Mouse (Mus musculus): ENCODE results near the gene Gm9736. TPM values are rescaled to one million over a fixed set of nuclear protein-coding genes. Genes with fewer than 3 reads are reported as not detected.
"Not testable (repeated sequence)": the region's sequence is repeated elsewhere in the genome, so short reads cannot be mapped to it uniquely, and the experiment has no call there.

Gm9736 gene
- polyA plus RNA-seq (2012; rRNA removed): not detected in 2 replicates
- not detected in 2 replicates for polyA plus RNA-seq (2014; fragmentation: Nextera tagmentation; extraction: Ambion mirVana)

- not testable (repeated sequence) for H3K27ac ChIP-seq (replicated peaks; ENCODE audit: low read depth, low read length); H3K36me3 ChIP-seq (ENCODE audit: control insufficient read depth, insufficient read depth, low read length); H3K9me3 ChIP-seq (ENCODE audit: control insufficient read depth, low read length); ATAC-seq (ENCODE audit: low FRiP score, low read depth); H3K9ac ChIP-seq (ENCODE audit: low read depth, low read length, severe bottlenecking); H3K4me3 ChIP-seq (replicated peaks; ENCODE audit: low read length); H3K4me2 ChIP-seq (replicated peaks; ENCODE audit: low read depth, low read length, severe bottlenecking); H3K27me3 ChIP-seq (ENCODE audit: control insufficient read depth, insufficient read depth, low read length); DNase-seq (ENCODE audit: low spot score); H3K4me1 ChIP-seq (ENCODE audit: control insufficient read depth, insufficient read depth, low read length)
- 57% methylated on average over 1 of the region's 1 CpGs for WGBS
Observed at GRCm38 (mm10) chr10:77751254-77751653, at the start of gene Gm9736. Gene Gm9736 (minus strand): TSS chr10:77751354.

- peaks cover 6% of the 10 kb centered on the region; the same call in 1 of the 2 replicates for H3K4me1 ChIP-seq (ENCODE audit: control insufficient read depth, insufficient read depth, low read length)
- ATAC-seq (ENCODE audit: low FRiP score, low read depth) (peak; percentile 73), DNase-seq (ENCODE audit: low spot score) (no peak)
- no peak within 1 kb of the TSS for H3K4me3 ChIP-seq (replicated peaks; ENCODE audit: low read length)
- WGBS: 39% methylated on average over 8 of the region's 8 CpGs
- no peak for TF ChIP-seq POLR2A (IDR thresholded peaks at IDR 0.05; ENCODE audit: borderline replicate concordance, extremely low read depth, insufficient read depth, insufficient read length)
- H3K9ac ChIP-seq (ENCODE audit: low read depth, low read length, severe bottlenecking): no peak within 1 kb of the TSS
- no peak within 1 kb of the TSS for H3K27ac ChIP-seq (replicated peaks; ENCODE audit: low read depth, low read length)
- H3K27me3 ChIP-seq (ENCODE audit: control insufficient read depth, insufficient read depth, low read length): no peaks in the 10 kb centered on the region
- no peaks in the 10 kb centered on the region for H3K9me3 ChIP-seq (ENCODE audit: control insufficient read depth, low read length)
- H3K4me2 ChIP-seq (replicated peaks; ENCODE audit: low read depth, low read length, severe bottlenecking): no peak within 1 kb of the TSS
- H3K36me3 ChIP-seq (ENCODE audit: control insufficient read depth, insufficient read depth, low read length): no peaks in the 10 kb centered on the region
Observed at GRCm38 (mm10) chr10:77798921-77799508, 47.9 kb upstream of the Gm9736 start, which contains the start of gene Gm19668. Gene Gm19668 (minus strand): TSS chr10:77799133.

GRCm38 (mm10) chr10:77798164-77798920 is 47.2 kb upstream of the Gm9736 start:
- not testable (repeated sequence) for H3K4me1 ChIP-seq (ENCODE audit: control insufficient read depth, insufficient read depth, low read length); H3K36me3 ChIP-seq (ENCODE audit: control insufficient read depth, insufficient read depth, low read length); DNase-seq (ENCODE audit: low spot score); ATAC-seq (ENCODE audit: low FRiP score, low read depth); H3K4me3 ChIP-seq (replicated peaks; ENCODE audit: low read length); H3K4me2 ChIP-seq (replicated peaks; ENCODE audit: low read depth, low read length, severe bottlenecking); H3K9me3 ChIP-seq (ENCODE audit: control insufficient read depth, low read length); H3K27me3 ChIP-seq (ENCODE audit: control insufficient read depth, insufficient read depth, low read length); H3K27ac ChIP-seq (replicated peaks; ENCODE audit: low read depth, low read length); H3K9ac ChIP-seq (ENCODE audit: low read depth, low read length, severe bottlenecking)
- 53% methylated on average over 2 of the region's 3 CpGs for WGBS

- Histone ChIP-seq H3K9me3 (ENCODE audit: control insufficient read depth, low read length) (no peaks in the 10 kb centered on the region), H3K4me2 (replicated peaks; ENCODE audit: low read depth, low read length, severe bottlenecking) (no peak overlapping the region), H3K4me3 (replicated peaks; ENCODE audit: low read length) (no peak overlapping the region), H3K36me3 (ENCODE audit: control insufficient read depth, insufficient read depth, low read length) (no peaks in the 10 kb centered on the region), H3K27ac (replicated peaks; ENCODE audit: low read depth, low read length) (no peak overlapping the region), H3K4me1 (ENCODE audit: control insufficient read depth, insufficient read depth, low read length) (peaks cover 6% of the 10 kb centered on the region; the same call in 1 of the 2 replicates), H3K9ac (ENCODE audit: low read depth, low read length, severe bottlenecking) (no peak overlapping the region), H3K27me3 (ENCODE audit: control insufficient read depth, insufficient read depth, low read length) (no peaks in the 10 kb centered on the region)
- TF ChIP-seq POLR2A (IDR thresholded peaks at IDR 0.05; ENCODE audit: borderline replicate concordance, extremely low read depth, insufficient read depth, insufficient read length): no peak
- ATAC-seq (ENCODE audit: low FRiP score, low read depth) (no peak), DNase-seq (ENCODE audit: low spot score) (no peak)
- 12% methylated on average over 3 of the region's 3 CpGs for WGBS
Observed at GRCm38 (mm10) chr10:77797677-77798076, 46.5 kb upstream of the Gm9736 start.

GRCm38 (mm10) chr10:77794976-77795375 is 43.8 kb upstream of the Gm9736 start, which contains the start of gene Gm9639:
Gene Gm9639 (minus strand): TSS chr10:77795076.
- no peak within 1 kb of the TSS for H3K9ac ChIP-seq (ENCODE audit: low read depth, low read length, severe bottlenecking)
- TF ChIP-seq POLR2A (IDR thresholded peaks at IDR 0.05; ENCODE audit: borderline replicate concordance, extremely low read depth, insufficient read depth, insufficient read length): no peak
- H3K4me1 ChIP-seq (ENCODE audit: control insufficient read depth, insufficient read depth, low read length): peaks cover 6% of the 10 kb centered on the region; the same call in 1 of the 2 replicates
- no peaks in the 10 kb centered on the region for H3K36me3 ChIP-seq (ENCODE audit: control insufficient read depth, insufficient read depth, low read length)
- 54% methylated on average over 2 of the region's 2 CpGs for WGBS
- H3K4me3 ChIP-seq (replicated peaks; ENCODE audit: low read length): no peak within 1 kb of the TSS
- no peaks in the 10 kb centered on the region for H3K9me3 ChIP-seq (ENCODE audit: control insufficient read depth, low read length)
- H3K4me2 ChIP-seq (replicated peaks; ENCODE audit: low read depth, low read length, severe bottlenecking): no peak within 1 kb of the TSS
- H3K27me3 ChIP-seq (ENCODE audit: control insufficient read depth, insufficient read depth, low read length): no peaks in the 10 kb centered on the region
- ATAC-seq (ENCODE audit: low FRiP score, low read depth) (no peak), DNase-seq (ENCODE audit: low spot score) (no peak)
- H3K27ac ChIP-seq (replicated peaks; ENCODE audit: low read depth, low read length): no peak within 1 kb of the TSS

Measured in limb, embryonic 14.5 days (tissue).